Mouse (Mus musculus) adrenal gland, adult (tissue): ENCODE data around the gene Olfr1308.

Experiments
- DNase-seq, 2 experiments: peaks; one replicate each; pipeline ENCODE4 v3.0.0; 2022 to 2023; ENCODE audit warnings: low spot score in 1 of 2; ENCODE audit not compliant: inconsistent age in 2 of 2

The Olfr1308 gene

DNA sequence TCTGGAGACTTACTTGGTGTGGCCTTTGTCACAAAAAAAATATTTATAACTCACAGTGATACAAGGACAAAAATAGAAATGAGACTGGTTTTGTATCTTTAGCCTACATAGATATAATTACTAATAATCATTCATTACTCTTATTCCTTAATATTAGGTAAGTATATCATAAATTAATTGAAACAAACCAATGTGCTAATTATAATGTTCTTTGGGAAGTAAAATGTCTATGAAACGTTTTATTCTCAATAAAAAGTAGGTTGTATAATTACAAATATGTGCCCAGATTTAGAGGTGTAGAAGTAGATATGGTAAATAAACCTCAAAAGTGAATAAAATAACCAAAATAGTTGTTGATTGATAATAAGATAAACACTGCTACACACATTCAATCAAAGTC lies at the start of gene Olfr1308:
Olfr1308 (minus strand) TSS at position 101 of the 400 bp plus-strand sequence.
- DNase-seq, result no peak

DNA sequence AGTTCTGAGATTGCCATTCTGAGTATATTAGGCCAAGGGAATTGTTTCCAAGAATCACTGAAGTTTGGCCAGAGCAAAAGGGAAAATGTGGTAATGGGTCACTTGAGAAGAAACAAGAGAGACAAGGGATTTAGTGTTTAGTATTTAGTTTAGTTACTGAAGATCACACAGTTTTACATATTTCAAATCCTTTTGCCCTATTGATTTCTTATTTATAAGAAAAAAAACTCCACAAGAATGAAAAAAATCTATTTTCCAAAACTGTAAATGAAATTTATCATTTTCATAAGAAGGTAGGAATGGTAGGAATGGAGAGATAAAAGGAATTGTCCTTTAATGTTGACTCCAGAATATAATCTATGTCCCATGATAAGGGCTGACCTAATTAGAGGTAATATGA lies 47.9 kb upstream of the Olfr1308 start, which contains the start of gene Olfr1310:
Olfr1310 (minus strand) TSS at position 101 of the 400 bp plus-strand sequence.
- no peak for DNase-seq

DNA sequence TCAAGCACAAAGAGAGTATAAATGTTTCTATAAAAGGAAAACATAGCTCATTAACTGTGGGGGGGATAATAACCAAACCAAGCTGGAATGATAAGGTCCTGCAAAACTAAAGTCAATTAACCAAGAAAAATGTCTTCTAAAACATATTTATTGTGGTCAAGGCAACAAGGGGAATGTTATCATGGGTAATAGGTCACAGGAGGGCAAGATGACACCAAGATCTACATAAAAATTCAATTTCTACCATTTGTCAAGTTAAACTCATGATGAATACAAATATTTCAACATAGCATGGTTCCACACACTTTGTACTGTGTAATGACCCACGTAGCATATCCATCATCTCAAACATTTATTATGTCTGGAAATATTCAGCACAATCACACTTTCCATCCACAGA lies 25.4 kb upstream of the Olfr1308 start, which contains the start of gene Olfr1309:
Olfr1309 (minus strand) TSS at position 101 of the 400 bp plus-strand sequence.
- no peak for DNase-seq

GRCm38 (mm10) chr2:111949340-111949739 lies 15.4 kb downstream of the Olfr1308 start, which contains the start of gene Olfr1307:
Gene Olfr1307, minus strand, starts transcription at chr2:111949440.
- no peak for DNase-seq

DNA sequence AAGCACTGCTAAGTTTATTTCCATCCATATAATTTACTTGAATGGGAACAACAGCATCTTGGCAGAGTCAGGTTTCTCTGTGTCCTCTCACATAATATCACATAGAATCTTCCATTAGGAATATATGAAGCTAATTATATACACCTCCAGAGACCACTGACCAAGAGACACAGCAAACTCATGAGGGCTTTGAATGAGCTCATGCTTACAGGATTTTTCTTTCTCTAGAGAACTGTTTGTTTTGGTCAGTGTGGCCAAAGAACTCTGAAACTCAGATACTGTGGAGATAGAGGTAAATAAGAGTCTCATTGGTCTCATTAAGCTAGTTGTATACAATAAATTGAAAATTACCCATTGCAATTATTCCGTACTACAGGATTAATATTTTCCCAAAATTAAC lies 48.6 kb downstream of the Olfr1308 start, which contains the start of gene Olfr1306:
Olfr1306 (minus strand) TSS at position 101 of the 400 bp plus-strand sequence.
- DNase-seq, result no peak
